Comparison of ENCODE assay signal across 9 mouse cellular contexts in genomic region chr2:5614896-5615295, GRCm38 (mm10).
DNase-seq lines count a peak whose midpoint lies in the region; ATAC-seq and TF ChIP-seq lines count a peak whose summit lies in the region.
"Had no signal": no experiment of that assay in that cellular context is flagged by ENCODE, and none has a peak within 500 bp of the region (broad histone marks: within the 10 kb centered on the region; RNA-seq: fewer than 3 reads in every experiment).

No protein-coding gene starts in this region.

- in situ Hi-C loops in ES-E14 (cut with MboI; ENCODE audit: low sequenced_read_pairs in 2 of 2, unreplicated experiment in 2 of 2), result no loop called here

- WGBS in heart, embryonic 15.5 days, result 62% methylated on average over 3 of the region's 3 CpGs
- WGBS in liver, embryonic 11.5 days, result 62% methylated on average over 3 of the region's 3 CpGs
- WGBS in stomach, embryonic 15.5 days, result 63% methylated on average over 3 of the region's 3 CpGs

- no peak overlapping the region for H3K27ac ChIP-seq in ES-E14 (ENCODE audit: insufficient read depth, low read depth, low read length, poor library complexity, severe bottlenecking)
- H3K27ac ChIP-seq in heart, embryonic 15.5 days, result peak overlapping the region; percentile 82; the same call in 1 of the 2 replicates
- no peak overlapping the region for H3K27ac ChIP-seq in liver, embryonic 11.5 days (ENCODE audit: low read depth, low read length)
- H3K27ac ChIP-seq in stomach, embryonic 15.5 days, result peak overlapping the region; percentile 89; the same call in 1 of the 2 replicates

- H3K4me1 ChIP-seq in ES-E14 (ENCODE audit: control insufficient read depth in 2 of 2, insufficient read depth in 2 of 2, low read length in 2 of 2, poor library complexity in 1 of 2), result peaks cover 2 to 27% of the 10 kb centered on the region in 2 experiments; a peak in 3 of 4 replicates
- peaks cover 35% of the 10 kb centered on the region for H3K4me1 ChIP-seq in heart, embryonic 15.5 days (replicated peaks)
- peaks cover 23% of the 10 kb centered on the region for H3K4me1 ChIP-seq in liver, embryonic 11.5 days (replicated peaks; ENCODE audit: control insufficient read depth, insufficient read depth, low read length)
- H3K4me1 ChIP-seq in stomach, embryonic 15.5 days, result peaks cover 22% of the 10 kb centered on the region

- H3K9ac ChIP-seq in ES-E14 (ENCODE audit: insufficient read depth, low read depth, low read length, poor library complexity, severe bottlenecking), result no peak overlapping the region
- no peak overlapping the region for H3K9ac ChIP-seq in heart, embryonic 15.5 days
- H3K9ac ChIP-seq in liver, embryonic 11.5 days (ENCODE audit: low read depth, low read length), result no peak overlapping the region
- H3K9ac ChIP-seq in stomach, embryonic 15.5 days, result no peak overlapping the region

- H3K27me3 ChIP-seq in heart, embryonic 15.5 days, result no peaks in the 10 kb centered on the region
- H3K27me3 ChIP-seq in liver, embryonic 11.5 days (replicated peaks; ENCODE audit: control insufficient read depth, insufficient read depth, low read length), result no peaks in the 10 kb centered on the region
- H3K27me3 ChIP-seq in stomach, embryonic 15.5 days (replicated peaks), result no peaks in the 10 kb centered on the region
- H3K27me3 ChIP-seq: megakaryocyte, embryonic 14.5 days had no signal

- peak; percentile 49 for DNase-seq in layer of hippocampus, adult 11-12 months (ENCODE audit: low spot score)
- no peak for DNase-seq in layer of hippocampus, adult 9-10 months (ENCODE audit: low spot score)
- no peak for DNase-seq in ES-E14 (ENCODE audit: low read depth, low spot score)
- DNase-seq in c-Kit-positive CD71-negative TER-119-negative erythroid progenitor cells, embryonic 14.5 days (ENCODE audit: low read depth), result peak; percentile 53
- DNase-seq in liver, embryonic 11.5 days (ENCODE audit: low spot score), result no peak
- no peak for DNase-seq in B cell, adult 2 months

- no peaks in the 10 kb centered on the region for H3K9me3 ChIP-seq in ES-E14 (ENCODE audit: control insufficient read depth, insufficient read depth, low read depth, low read length)
- H3K9me3 ChIP-seq in heart, embryonic 15.5 days (replicated peaks), result no peaks in the 10 kb centered on the region
- no peaks in the 10 kb centered on the region for H3K9me3 ChIP-seq in liver, embryonic 11.5 days (ENCODE audit: control insufficient read depth, low read length)
- H3K9me3 ChIP-seq in stomach, embryonic 15.5 days, result no peaks in the 10 kb centered on the region

- no peak overlapping the region for H3K4me3 ChIP-seq in ES-E14 (ENCODE audit: insufficient read depth in 1 of 2, low read depth in 1 of 2, low read length in 2 of 2, poor library complexity in 1 of 2, severe bottlenecking in 1 of 2)
- H3K4me3 ChIP-seq in heart, embryonic 15.5 days, result no peak overlapping the region
- H3K4me3 ChIP-seq in liver, embryonic 11.5 days (ENCODE audit: low read depth, low read length), result no peak overlapping the region
- H3K4me3 ChIP-seq in stomach, embryonic 15.5 days (replicated peaks), result no peak overlapping the region
- H3K4me3 ChIP-seq: megakaryocyte, embryonic 14.5 days had no signal

- no peak for ATAC-seq in heart, embryonic 15.5 days (replicated peaks; ENCODE audit: insufficient number of reproducible peaks, insufficient read depth, low FRiP score, low read depth)
- ATAC-seq in liver, embryonic 11.5 days (replicated peaks; ENCODE audit: low FRiP score), result peak; percentile 82
- ATAC-seq in stomach, embryonic 15.5 days (ENCODE audit: insufficient read depth, low FRiP score, low read depth), result 0 out of 2 replicates have a peak, but pooled peaks have one; percentile 28

- peaks cover 2% of the 10 kb centered on the region; the same call in 1 of the 2 replicates for H3K36me3 ChIP-seq in ES-E14 (ENCODE audit: control insufficient read depth, insufficient read depth, low read length, poor library complexity, severe bottlenecking)
- no peaks in the 10 kb centered on the region for H3K36me3 ChIP-seq in heart, embryonic 15.5 days
- no peaks in the 10 kb centered on the region for H3K36me3 ChIP-seq in liver, embryonic 11.5 days (ENCODE audit: control insufficient read depth, insufficient read depth, low read length)
- H3K36me3 ChIP-seq in stomach, embryonic 15.5 days, result no peaks in the 10 kb centered on the region; the same call in 1 of the 2 replicates

- no peak overlapping the region for H3K4me2 ChIP-seq in heart, embryonic 15.5 days
- no peak overlapping the region for H3K4me2 ChIP-seq in liver, embryonic 11.5 days
- no peak overlapping the region for H3K4me2 ChIP-seq in stomach, embryonic 15.5 days

TF ChIP-seq in ES-E14, 5 proteins besides CTCF, POLR2A, EP300 and RAD21:
- TF ChIP-seq CHD2 (IDR thresholded peaks at IDR 0.05; ENCODE audit: low read depth, low read length) (no peak), HCFC1 (IDR thresholded peaks at IDR 0.05; ENCODE audit: borderline replicate concordance, insufficient read depth, low read length) (no peak), MAFK (IDR thresholded peaks at IDR 0.05; ENCODE audit: insufficient read depth, low read depth, low read length) (peak; percentile 78), ZC3H11A (IDR thresholded peaks at IDR 0.05; ENCODE audit: borderline replicate concordance, low read depth, low read length) (no peak), ZNF384 (IDR thresholded peaks at IDR 0.05; ENCODE audit: low read depth, low read length) (no peak)

Comparison
In these comparisons a context has a peak if more than half of its experiments do, and no peak if none do; other contexts are left out.
1. DNase-seq: peak in layer of hippocampus, adult 11-12 months (single experiment) and c-Kit-positive CD71-negative TER-119-negative erythroid progenitor cells, embryonic 14.5 days (single experiment); none in layer of hippocampus, adult 9-10 months (single experiment), ES-E14 (single experiment), liver, embryonic 11.5 days (single experiment) and B cell, adult 2 months (0 of 2).
2. H3K27ac ChIP-seq: peak in heart, embryonic 15.5 days (single experiment) and stomach, embryonic 15.5 days (single experiment); none in ES-E14 (single experiment) and liver, embryonic 11.5 days (single experiment).